Mouse (Mus musculus) layer of hippocampus, postnatal 10 days (tissue): ENCODE measurements around the gene Rbm10. TPM values are rescaled to one million over a fixed set of nuclear protein-coding genes. Genes with fewer than 3 reads are reported as not detected.

ENCODE experiments used
- DNase-seq, 2 experiments: peaks; one replicate each; pipeline ENCODE4 v3.0.0; 2021; ENCODE audit warnings: low spot score in 2 of 2
- total RNA-seq, 2 experiments: library from RNA; stranded (reverse); gene quantifications; 2 replicates each; pipeline ENCODE4 v1.2.3; 2021

Rbm10 gene
- total RNA-seq, 2 experiments from 2014 or later: 30.0 to 33.9 TPM

- DNase-seq: no peak
These were observed 78.5 kb downstream of the Rbm10 start for GRCm38 (mm10) chrX:20695842-20696241.

Other genes with a start within 250 kb of the Rbm10 start
- gene Jade3, start 191.8 kb upstream of the Rbm10 start, total RNA-seq: 1 to 10 TPM; 7.6 to 8.1 TPM
- gene Rgn, start 67.7 kb upstream of the Rbm10 start, total RNA-seq: under 1 TPM in 1 of 2 experiments, not detected in 1; 0.40 TPM
- 100 to 1,000 TPM; 160 to 168 TPM for gene Ndufb11, start 116 bp downstream of the Rbm10 start, total RNA-seq
- gene Uba1, start 40.8 kb downstream of the Rbm10 start, total RNA-seq: 100 to 1,000 TPM; 394 to 409 TPM
- gene Cdk16, start 70.5 kb downstream of the Rbm10 start, total RNA-seq: 100 to 1,000 TPM; 262 TPM
- 10 to 100 TPM; 77.2 to 80.3 TPM for gene Usp11, start 86.4 kb downstream of the Rbm10 start, total RNA-seq
- 100 to 1,000 TPM; 191 to 196 TPM for gene Araf, start 180.3 kb downstream of the Rbm10 start, total RNA-seq